Mouse (Mus musculus): ENCODE data around the gene Arid3a. TPM values are rescaled to one million over a fixed set of nuclear protein-coding genes. Genes with fewer than 3 reads are reported as not detected.
"Not testable (repeated sequence)": the region's sequence is repeated elsewhere in the genome, so short reads cannot be mapped to it uniquely, and the experiment has no call there.

Arid3a gene
- polyA plus RNA-seq, 1 experiment from 2014 or later, result 16.4 TPM

DNA sequence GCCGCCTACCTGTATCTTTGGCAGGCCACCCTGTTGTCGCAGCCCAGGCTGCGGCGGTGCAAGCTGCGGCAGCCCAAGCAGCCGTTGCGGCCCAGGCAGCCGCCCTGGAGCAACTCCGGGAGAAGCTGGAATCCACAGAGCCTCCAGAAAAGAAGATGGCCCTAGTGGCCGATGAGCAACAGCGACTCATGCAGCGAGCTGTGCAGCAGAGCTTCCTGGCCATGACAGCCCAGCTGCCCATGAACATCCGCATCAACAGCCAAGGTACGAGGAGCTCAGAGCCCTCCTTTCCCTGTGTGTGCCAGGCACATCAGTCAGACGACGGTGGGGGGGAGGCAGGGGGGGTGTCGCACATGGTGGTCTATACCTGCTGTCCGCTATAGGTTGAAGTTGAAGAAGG lies 23.8 kb downstream of the Arid3a start:
- peaks cover 69% of the 10 kb centered on the region for H3K36me3 ChIP-seq

DNA sequence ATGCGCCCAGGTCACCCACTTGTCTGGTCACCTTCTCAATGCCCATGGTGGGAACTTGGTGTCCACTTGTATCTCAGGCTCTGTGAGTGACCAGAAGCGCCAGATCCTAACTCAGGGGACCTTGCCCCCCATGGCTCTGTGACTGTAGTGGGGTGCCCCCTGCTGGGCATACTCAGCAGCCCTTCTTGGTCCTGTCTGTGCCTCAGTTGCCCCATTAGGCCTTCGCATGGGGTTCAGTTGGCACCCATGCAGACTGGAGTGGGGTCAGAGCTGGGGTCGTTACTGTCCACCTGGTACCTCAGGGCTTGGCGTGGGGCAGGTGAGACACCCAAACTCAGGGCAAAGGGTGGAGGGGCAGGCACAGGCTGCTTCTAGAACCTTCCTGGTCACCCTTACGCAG lies 27.1 kb downstream of the Arid3a start:
- no peaks in the 10 kb centered on the region for H3K27me3 ChIP-seq (ENCODE audit: insufficient read depth, poor library complexity, severe bottlenecking)
- no peak overlapping the region for H3K4me3 ChIP-seq
- peaks cover 30% of the 10 kb centered on the region for H3K4me1 ChIP-seq
- peaks cover 45% of the 10 kb centered on the region for H3K36me3 ChIP-seq
- H3K9me3 ChIP-seq, result no peaks in the 10 kb centered on the region
- 84% methylated on average over 6 of the region's 6 CpGs for WGBS
- DNase-seq (ENCODE audit: low spot score), result no peak
- 0 out of 2 replicates have a peak overlapping the region, but pooled peaks have one; percentile 16 for H3K27ac ChIP-seq

More for the DNA sequence above, 23.8 kb downstream of the Arid3a start:
- Histone ChIP-seq H3K9me3 (no peaks in the 10 kb centered on the region), H3K4me3 (no peak overlapping the region), H3K4me1 (peaks cover 42% of the 10 kb centered on the region), H3K27me3 (ENCODE audit: insufficient read depth, poor library complexity, severe bottlenecking) (no peaks in the 10 kb centered on the region), H3K27ac (no peak overlapping the region)
- WGBS, result 83% methylated on average over 18 of the region's 18 CpGs
- no peak for DNase-seq (ENCODE audit: low spot score)

DNA sequence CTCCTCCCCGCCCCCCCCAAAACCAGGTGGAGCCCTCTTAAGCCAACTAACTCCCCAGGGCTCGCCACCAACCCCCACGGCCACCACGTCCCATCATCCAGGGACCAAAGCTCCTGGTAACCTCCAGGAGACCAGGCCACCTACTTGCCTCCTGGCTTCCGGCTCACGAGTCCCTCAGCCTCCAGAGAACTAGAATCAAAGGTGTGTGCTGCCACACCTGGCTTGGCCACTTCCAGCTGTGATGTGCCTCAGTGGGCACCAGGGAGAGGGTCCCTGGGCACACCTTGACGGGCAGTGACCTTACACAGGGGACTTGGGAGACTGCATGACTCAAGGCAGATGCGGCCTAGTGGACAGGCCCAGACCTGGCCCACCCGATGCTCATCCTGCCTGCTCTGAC lies 28.8 kb downstream of the Arid3a start:
- WGBS, result 66% methylated on average over 9 of the region's 9 CpGs
- Histone ChIP-seq H3K4me1 (peaks cover 26% of the 10 kb centered on the region), H3K27ac (peak overlapping the region; percentile 24; the same call in 1 of the 2 replicates), H3K36me3 (peaks cover 28% of the 10 kb centered on the region), H3K9me3 (no peaks in the 10 kb centered on the region), H3K27me3 (ENCODE audit: insufficient read depth, poor library complexity, severe bottlenecking) (no peaks in the 10 kb centered on the region), H3K4me3 (no peak overlapping the region)
- DNase-seq (ENCODE audit: low spot score), result no peak

DNA sequence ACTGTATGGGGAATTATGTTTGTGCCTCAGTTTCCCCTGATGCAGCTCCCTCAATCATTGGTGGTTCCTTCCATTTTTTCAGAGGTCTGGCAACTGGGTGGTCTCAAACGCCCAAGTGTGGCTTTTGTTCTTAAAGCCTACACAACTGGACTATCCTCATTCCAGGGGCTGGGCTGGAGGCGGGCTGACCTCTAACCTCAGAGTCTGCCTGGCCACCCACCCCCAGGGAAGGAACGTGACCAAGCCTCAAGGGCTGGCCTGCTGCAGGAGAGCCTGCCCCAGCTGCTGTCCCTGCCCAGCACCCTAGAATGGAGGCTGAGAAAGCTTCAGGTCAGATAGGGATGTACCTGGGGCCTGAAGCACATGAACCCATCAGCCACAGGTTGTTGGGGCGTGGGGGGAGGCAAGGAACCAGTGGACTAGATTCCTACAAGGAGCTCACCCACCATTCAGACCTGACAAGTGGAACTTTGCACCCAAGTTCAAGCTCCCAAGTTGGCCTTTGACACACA lies 29.9 kb downstream of the Arid3a start:
- no peaks in the 10 kb centered on the region for H3K27me3 ChIP-seq (ENCODE audit: insufficient read depth, poor library complexity, severe bottlenecking)
- peaks cover 33% of the 10 kb centered on the region for H3K4me1 ChIP-seq
- H3K27ac ChIP-seq, result peak overlapping the region; percentile 53
- H3K4me3 ChIP-seq, result no peak overlapping the region
- no peaks in the 10 kb centered on the region for H3K9me3 ChIP-seq
- H3K36me3 ChIP-seq, result peaks cover 24% of the 10 kb centered on the region
- WGBS, result 43% methylated on average over 4 of the region's 4 CpGs
- no peak for DNase-seq (ENCODE audit: low spot score)

GRCm38 (mm10) chr10:79958140-79958816 lies 31.4 kb downstream of the Arid3a start:
- 17% methylated on average over 21 of the region's 21 CpGs for WGBS
- H3K27ac ChIP-seq, result peak overlapping the region; percentile 54; the same call in 1 of the 2 replicates
- no peaks in the 10 kb centered on the region for H3K27me3 ChIP-seq (ENCODE audit: insufficient read depth, poor library complexity, severe bottlenecking)

DNA sequence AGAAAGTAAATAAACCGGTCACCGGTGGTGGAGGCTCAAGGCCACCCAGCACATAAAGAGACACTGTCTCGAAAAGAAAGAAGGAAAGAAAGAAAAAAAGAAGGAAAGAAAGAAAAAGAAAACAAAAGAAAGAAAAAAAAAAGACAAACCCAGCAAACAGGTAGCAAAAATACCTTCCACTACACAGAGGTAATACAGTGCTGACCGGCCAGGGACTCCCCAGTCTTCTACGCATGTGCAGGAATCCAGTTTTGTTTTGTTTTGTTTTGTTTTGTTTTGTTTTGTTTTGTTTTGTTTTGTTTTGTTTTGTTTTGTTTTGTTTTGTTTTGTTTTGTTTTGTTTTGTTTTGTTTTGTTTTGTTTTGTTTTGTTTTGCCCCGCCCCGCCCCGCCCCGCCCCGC lies 32.6 kb downstream of the Arid3a start:
- H3K9me3 ChIP-seq; H3K27me3 ChIP-seq (ENCODE audit: insufficient read depth, poor library complexity, severe bottlenecking); H3K27ac ChIP-seq; DNase-seq (ENCODE audit: low spot score): not testable (repeated sequence)
- Histone ChIP-seq H3K4me1 (peaks cover 34% of the 10 kb centered on the region), H3K36me3 (peaks cover 32% of the 10 kb centered on the region), H3K4me3 (peak overlapping the region; percentile 96)
- 46% methylated on average over 8 of the region's 10 CpGs for WGBS

More at GRCm38 (mm10) chr10:79958140-79958816, 31.4 kb downstream of the Arid3a start:
- H3K9me3 ChIP-seq, result no peaks in the 10 kb centered on the region
- H3K36me3 ChIP-seq, result peaks cover 28% of the 10 kb centered on the region
- peak; percentile 94 for DNase-seq (ENCODE audit: low spot score)
- peaks cover 33% of the 10 kb centered on the region for H3K4me1 ChIP-seq
- H3K4me3 ChIP-seq, result peak overlapping the region; percentile 25

GRCm38 (mm10) chr10:79959847-79960601 lies 33.2 kb downstream of the Arid3a start, which contains the start of gene Wdr18:
TSS of gene Wdr18 (plus strand) at chr10:79960152.
- WGBS, result under 1% methylated on average over 61 of the region's 61 CpGs
- peaks cover 38% of the 10 kb centered on the region for H3K36me3 ChIP-seq
- peak within 1 kb of the TSS; percentile 96 for H3K4me3 ChIP-seq

DNA sequence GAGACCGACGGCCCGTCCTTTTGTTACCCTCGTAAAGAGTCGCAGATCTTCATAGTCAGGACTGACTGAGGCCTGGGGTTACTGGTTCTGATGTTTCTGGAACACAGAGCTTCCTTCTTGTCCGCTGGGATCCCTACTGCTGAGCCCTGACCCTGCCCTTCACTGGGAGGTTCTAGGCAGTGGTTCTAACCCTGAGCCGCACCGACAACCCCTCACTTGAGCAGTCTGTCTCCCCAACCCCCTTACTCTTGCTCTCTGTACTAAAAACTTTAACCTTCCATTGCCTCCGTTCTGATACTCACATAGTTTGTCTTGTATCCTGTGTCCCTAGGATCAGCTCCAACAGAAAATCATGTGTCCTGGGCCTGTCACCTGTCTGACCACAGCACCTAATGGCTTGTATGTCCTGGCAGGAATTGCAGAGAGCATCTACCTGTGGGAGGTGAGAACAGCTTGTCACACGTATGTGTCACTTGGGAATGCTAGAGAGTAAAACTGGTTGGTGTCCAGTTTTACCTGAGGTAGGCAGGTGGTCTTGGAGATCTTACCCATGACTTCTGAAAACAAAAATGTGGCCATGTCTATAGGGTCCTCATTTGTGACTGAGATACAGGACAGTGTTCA lies 33.9 kb downstream of the Arid3a start:
- 14% methylated on average over 10 of the region's 10 CpGs for WGBS
- peak overlapping the region; percentile 91 for H3K27ac ChIP-seq
- H3K4me3 ChIP-seq, result peak overlapping the region; percentile 96
- peaks cover 46% of the 10 kb centered on the region for H3K36me3 ChIP-seq
- H3K9me3 ChIP-seq, result no peaks in the 10 kb centered on the region
- peaks cover 33% of the 10 kb centered on the region for H3K4me1 ChIP-seq
- H3K27me3 ChIP-seq (ENCODE audit: insufficient read depth, poor library complexity, severe bottlenecking), result no peaks in the 10 kb centered on the region
- no peak for DNase-seq (ENCODE audit: low spot score)

More at GRCm38 (mm10) chr10:79959847-79960601, 33.2 kb downstream of the Arid3a start, which contains the start of gene Wdr18:
- H3K27me3 ChIP-seq (ENCODE audit: insufficient read depth, poor library complexity, severe bottlenecking), result no peaks in the 10 kb centered on the region
- H3K4me1 ChIP-seq, result peaks cover 36% of the 10 kb centered on the region
- H3K9me3 ChIP-seq, result no peaks in the 10 kb centered on the region
- DNase-seq (ENCODE audit: low spot score), result peak; percentile 100
- peak within 1 kb of the TSS; percentile 91 for H3K27ac ChIP-seq

GRCm38 (mm10) chr10:79964727-79965126 lies 37.9 kb downstream of the Arid3a start:
- no peaks in the 10 kb centered on the region for H3K9me3 ChIP-seq
- H3K4me1 ChIP-seq, result peaks cover 23% of the 10 kb centered on the region
- peaks cover 76% of the 10 kb centered on the region for H3K36me3 ChIP-seq
- peaks cover 16% of the 10 kb centered on the region; the same call in 1 of the 2 replicates for H3K27me3 ChIP-seq (ENCODE audit: insufficient read depth, poor library complexity, severe bottlenecking)
- 92% methylated on average over 7 of the region's 7 CpGs for WGBS
- H3K27ac ChIP-seq, result no peak overlapping the region
- DNase-seq (ENCODE audit: low spot score), result no peak
- no peak overlapping the region for H3K4me3 ChIP-seq

- DNase-seq (ENCODE audit: low spot score), result no peak
- Histone ChIP-seq H3K9me3 (no peaks in the 10 kb centered on the region), H3K4me1 (peaks cover 23% of the 10 kb centered on the region), H3K4me3 (no peak overlapping the region), H3K27ac (no peak overlapping the region), H3K36me3 (peaks cover 76% of the 10 kb centered on the region), H3K27me3 (ENCODE audit: insufficient read depth, poor library complexity, severe bottlenecking) (peaks cover 20% of the 10 kb centered on the region; the same call in 1 of the 2 replicates)
- WGBS, result 83% methylated on average over 5 of the region's 5 CpGs
These were observed 38.5 kb downstream of the Arid3a start for GRCm38 (mm10) chr10:79965325-79965724.

DNA sequence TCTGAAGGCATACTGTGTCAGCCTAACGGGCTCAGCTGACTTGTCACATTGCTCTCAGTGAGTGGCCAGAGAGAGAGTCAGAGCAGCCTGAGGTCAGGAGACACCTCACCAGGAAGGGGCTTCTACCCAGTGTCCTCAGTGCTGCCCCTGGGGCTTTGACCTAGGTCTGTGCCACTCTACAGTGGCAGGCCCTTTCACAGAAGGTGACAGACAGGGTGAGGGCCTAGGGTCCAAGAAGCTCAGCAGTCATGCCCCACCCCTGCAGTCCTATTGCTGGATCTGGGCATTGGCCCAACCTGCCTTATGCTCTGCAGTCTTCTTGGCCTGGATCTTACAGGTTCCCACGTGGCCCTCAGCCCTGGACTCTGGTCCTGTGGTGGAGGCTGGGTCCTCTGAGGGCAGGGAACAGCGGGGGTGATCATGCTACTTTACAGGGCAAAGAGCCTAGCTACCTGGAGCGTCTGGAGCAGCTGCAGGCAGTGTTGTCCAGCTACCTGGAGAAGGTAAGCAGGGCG lies 40.1 kb downstream of the Arid3a start:
- H3K4me1 ChIP-seq, result peaks cover 20% of the 10 kb centered on the region
- H3K27ac ChIP-seq, result no peak overlapping the region
- H3K4me3 ChIP-seq, result no peak overlapping the region
- peaks cover 36% of the 10 kb centered on the region for H3K27me3 ChIP-seq (ENCODE audit: insufficient read depth, poor library complexity, severe bottlenecking)
- H3K36me3 ChIP-seq, result peaks cover 68% of the 10 kb centered on the region
- WGBS, result 87% methylated on average over 5 of the region's 5 CpGs
- DNase-seq (ENCODE audit: low spot score), result no peak
- no peaks in the 10 kb centered on the region for H3K9me3 ChIP-seq

- peaks cover 56% of the 10 kb centered on the region for H3K36me3 ChIP-seq
These were observed 41.3 kb downstream of the Arid3a start for GRCm38 (mm10) chr10:79968181-79968580.

More at GRCm38 (mm10) chr10:79968181-79968580, 41.3 kb downstream of the Arid3a start:
- no peak for DNase-seq (ENCODE audit: low spot score)
- no peak overlapping the region for H3K4me3 ChIP-seq
- peaks cover 48% of the 10 kb centered on the region for H3K27me3 ChIP-seq (ENCODE audit: insufficient read depth, poor library complexity, severe bottlenecking)
- peaks cover 26% of the 10 kb centered on the region for H3K4me1 ChIP-seq
- no peak overlapping the region for H3K27ac ChIP-seq
- no peaks in the 10 kb centered on the region for H3K9me3 ChIP-seq
- 86% methylated on average over 1 of the region's 1 CpGs for WGBS

Data from heart, embryonic 10.5 days (tissue).